Mouse (Mus musculus) lung, postnatal 0 days (tissue): ENCODE results near the gene Wapl. TPM values are rescaled to one million over a fixed set of nuclear protein-coding genes. Genes with fewer than 3 reads are reported as not detected.
A peak's percentile ranks its signal among the peaks of the same experiment; 100 is the strongest.

Experiments used
- ATAC-seq: fragments of 200-750 bp; cut with Nextera tagmentation; 2 replicates; pipeline ENCODE4 v1.8.0; 2017; ENCODE audit warnings: moderate library complexity
- DNase-seq: peaks from one replicate; pipeline ENCODE4 v3.0.0-alpha.2; 2016; ENCODE audit warnings: low spot score
- H3K27ac ChIP-seq: fragments of 300-500 bp; sonication (generic); 2 replicates; pipeline ENCODE4 v1.5.1; 2014; ENCODE audit warnings: antibody characterized with exemption, mild to moderate bottlenecking, low read length, mixed read lengths
- H3K27me3 ChIP-seq: fragments of 300-500 bp; sonication (generic); replicated peaks from 2 replicates; pipeline ENCODE4 v1.6.1; 2014; ENCODE audit warnings: low read length, mixed read lengths; ENCODE audit not compliant: insufficient read depth
- H3K36me3 ChIP-seq: fragments of 300-500 bp; sonication (generic); 2 replicates; pipeline ENCODE4 v1.6.1; 2014; ENCODE audit warnings: low read length, mixed read lengths; ENCODE audit not compliant: insufficient read depth
- H3K4me1 ChIP-seq: fragments of 300-500 bp; sonication (generic); 2 replicates; pipeline ENCODE4 v1.6.1; 2014; ENCODE audit warnings: antibody characterized with exemption, low read depth, low read length, mixed read lengths; ENCODE audit not compliant: insufficient read depth
- H3K4me2 ChIP-seq: fragments of 300-500 bp; sonication (generic); replicated peaks from 2 replicates; pipeline ENCODE4 v1.6.1; 2014; ENCODE audit warnings: low read depth, mild to moderate bottlenecking, low read length, moderate library complexity, mixed read lengths
- H3K4me3 ChIP-seq: fragments of 300-500 bp; sonication (generic); 2 replicates; pipeline ENCODE4 v1.5.1; 2014; ENCODE audit warnings: low read depth, low read length
- H3K9ac ChIP-seq: fragments of 300-500 bp; sonication (generic); replicated peaks from 2 replicates; pipeline ENCODE4 v1.6.1; 2014; ENCODE audit warnings: low read depth, mild to moderate bottlenecking
- H3K9me3 ChIP-seq: fragments of 300-500 bp; sonication (generic); 2 replicates; pipeline ENCODE4 v1.6.1; 2016; ENCODE audit warnings: low read length, mixed read lengths
- CTCF ChIP-seq: IDR thresholded peaks from 2 replicates; pipeline ENCODE4 v1.5.1; 2016; ENCODE audit warnings: antibody characterized with exemption, mild to moderate bottlenecking
- EP300 ChIP-seq: IDR thresholded peaks from 2 replicates; pipeline ENCODE4 v1.6.1; 2016; ENCODE audit warnings: antibody characterized with exemption, mild to moderate bottlenecking, control low read depth
- WGBS: fragments of 180-500 bp; shearing (Covaris S2); extraction: QIAGEN DNeasy Blood & Tissue Kit; methylation state at CpG from one replicate; pipeline ENCODE4 v1.1.7; 2014; 5-methylcytosine and 5-hydroxymethylcytosine counted together
- polyA plus RNA-seq: library from polyadenylated mRNA; unstranded; fragments of >200 nt; fragmentation: Nextera tagmentation; extraction: Ambion mirVana; gene quantifications from 2 replicates; pipeline ENCODE4 v1.2.1, GENCODE M21; 2015

Gene Wapl
- polyA plus RNA-seq, 1 experiment from 2014 or later = 19.9 TPM

- DNase-seq = no peak
- no peak overlapping the region for H3K4me2 ChIP-seq
- no peak overlapping the region for H3K9ac ChIP-seq
- H3K4me1 ChIP-seq = no peaks in the 10 kb centered on the region
- H3K27me3 ChIP-seq = no peaks in the 10 kb centered on the region
- WGBS = 70% methylated on average over 8 of the region's 8 CpGs
- no peak overlapping the region for H3K27ac ChIP-seq
- no peaks in the 10 kb centered on the region for H3K9me3 ChIP-seq
- no peak for TF ChIP-seq CTCF
- TF ChIP-seq EP300 = no peak
- H3K36me3 ChIP-seq = no peaks in the 10 kb centered on the region
- no peak overlapping the region for H3K4me3 ChIP-seq
- no peak for ATAC-seq
These were observed 25.8 kb upstream of the Wapl start for GRCm38 (mm10) chr14:34647870-34648475.

GRCm38 (mm10) chr14:34657131-34657530 lies 16.6 kb upstream of the Wapl start:
- Histone ChIP-seq H3K27me3 (0 out of 2 replicates have a peak, but pooled peaks cover 2% of the 10 kb centered on the region), H3K9ac (no peak overlapping the region), H3K36me3 (no peaks in the 10 kb centered on the region), H3K9me3 (no peaks in the 10 kb centered on the region), H3K4me2 (no peak overlapping the region), H3K27ac (no peak overlapping the region), H3K4me1 (peaks cover 3% of the 10 kb centered on the region; the same call in 1 of the 2 replicates), H3K4me3 (no peak overlapping the region)
- ATAC-seq (no peak), DNase-seq (no peak)
- TF ChIP-seq EP300 (no peak), CTCF (no peak)
- WGBS = 93% methylated on average over 5 of the region's 5 CpGs

- Histone ChIP-seq H3K36me3 (no peaks in the 10 kb centered on the region), H3K4me1 (peaks cover 3% of the 10 kb centered on the region; the same call in 1 of the 2 replicates), H3K4me2 (peak overlapping the region; percentile 68; the same call in 1 of the 2 replicates), H3K27ac (no peak overlapping the region), H3K9ac (no peak overlapping the region), H3K4me3 (no peak overlapping the region), H3K9me3 (no peaks in the 10 kb centered on the region), H3K27me3 (0 out of 2 replicates have a peak, but pooled peaks cover 2% of the 10 kb centered on the region)
- DNase-seq (no peak), ATAC-seq (no peak)
- 35% methylated on average over 7 of the region's 7 CpGs for WGBS
- TF ChIP-seq CTCF = no peak
- TF ChIP-seq EP300 = no peak
These were observed 13.4 kb upstream of the Wapl start for GRCm38 (mm10) chr14:34660351-34660787.

DNA sequence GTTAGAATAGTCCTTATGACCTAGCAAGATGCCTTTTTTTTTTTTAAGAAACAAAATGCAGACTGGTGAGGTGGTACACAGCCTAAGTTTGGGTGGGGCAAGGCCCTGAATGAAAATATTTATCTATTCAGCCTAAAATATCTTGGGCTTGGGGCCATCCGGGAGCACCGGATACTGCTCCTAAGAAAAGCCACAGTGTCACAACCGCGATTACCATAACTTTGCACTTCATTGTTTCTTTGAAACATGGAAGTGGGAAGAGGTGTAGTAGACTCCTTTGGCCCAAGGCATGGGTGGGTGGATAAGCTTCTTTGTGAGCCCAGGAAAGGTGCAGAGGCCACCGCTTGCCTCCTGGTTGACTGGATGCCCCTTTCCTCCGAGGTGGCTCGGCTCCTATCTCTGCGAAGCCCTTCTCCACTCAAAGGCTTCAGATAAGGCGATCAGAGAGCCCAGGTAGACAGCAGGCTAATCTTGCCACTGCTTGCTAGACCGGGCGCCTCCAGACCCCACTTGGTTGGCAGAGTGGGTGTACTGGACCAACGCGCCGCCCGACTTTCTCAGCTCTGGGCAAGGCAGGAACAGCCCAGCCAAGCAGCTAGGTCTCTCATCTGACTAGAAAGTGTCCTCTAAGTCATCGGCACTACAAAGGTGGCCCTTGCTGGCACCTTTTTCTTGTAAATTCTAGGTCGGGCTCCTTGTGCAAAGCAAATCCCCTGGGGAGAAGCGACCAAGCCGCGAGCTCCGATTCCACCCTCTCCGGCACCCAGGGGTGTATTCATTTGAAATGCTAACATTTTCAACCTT lies 12.7 kb upstream of the Wapl start:
- H3K27ac ChIP-seq = no peak overlapping the region
- peak overlapping the region; percentile 68 for H3K4me2 ChIP-seq
- H3K4me3 ChIP-seq = peak overlapping the region; percentile 43
- H3K9ac ChIP-seq = no peak overlapping the region
- 16% methylated on average over 22 of the region's 22 CpGs for WGBS
- H3K27me3 ChIP-seq = 0 out of 2 replicates have a peak, but pooled peaks cover 2% of the 10 kb centered on the region
- TF ChIP-seq CTCF = no peak
- TF ChIP-seq EP300 = no peak
- no peaks in the 10 kb centered on the region for H3K36me3 ChIP-seq
- ATAC-seq = 0 out of 2 replicates have a peak, but pooled peaks have one; percentile 13
- no peak for DNase-seq
- no peaks in the 10 kb centered on the region for H3K9me3 ChIP-seq
- H3K4me1 ChIP-seq = peaks cover 3% of the 10 kb centered on the region; the same call in 1 of the 2 replicates

DNA sequence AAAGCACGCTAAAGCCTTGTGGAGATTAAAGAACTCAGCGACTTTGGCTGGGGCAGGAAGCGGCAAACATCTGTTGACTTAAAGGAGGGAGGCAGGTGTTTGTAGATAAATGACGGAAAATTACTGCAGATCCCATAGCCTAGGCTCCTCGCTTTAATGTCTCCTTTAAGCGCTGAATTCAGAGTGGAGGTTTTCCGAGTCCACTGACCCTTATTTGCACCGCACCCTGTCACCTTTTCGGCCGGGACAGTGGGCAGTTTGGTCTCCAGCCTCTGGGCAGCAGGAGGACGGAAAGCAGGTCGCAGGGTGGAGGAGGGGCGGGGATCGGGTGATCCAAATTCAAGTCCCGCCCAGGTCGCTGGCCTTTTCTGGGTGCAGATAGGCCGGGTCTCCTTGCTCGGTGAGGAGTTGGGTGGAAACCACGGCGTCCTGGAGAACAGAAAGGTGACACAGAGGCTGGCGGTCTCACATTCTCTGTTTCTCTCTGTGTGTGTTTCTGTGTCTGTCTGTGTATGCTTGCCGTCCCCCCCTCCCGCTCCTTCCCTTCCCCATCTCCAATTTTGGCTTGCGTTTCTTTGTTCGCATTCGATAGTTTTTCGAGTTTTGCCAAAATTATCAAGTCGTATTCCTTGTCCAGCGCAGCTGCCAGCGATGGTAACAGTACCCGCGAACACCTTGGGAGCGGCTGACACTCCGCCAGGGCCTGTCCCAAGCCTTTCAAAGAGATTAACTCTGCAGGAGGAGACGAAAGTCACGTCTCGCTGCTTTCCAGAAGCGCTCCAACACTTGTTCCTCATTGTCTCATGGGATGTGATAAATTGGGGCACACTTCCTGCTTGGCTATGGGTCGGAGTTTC lies 11.9 kb upstream of the Wapl start:
- under 1% methylated on average over 38 of the region's 39 CpGs for WGBS
- no peak for TF ChIP-seq EP300
- TF ChIP-seq CTCF = no peak
- Histone ChIP-seq H3K4me2 (peak overlapping the region; percentile 68), H3K4me3 (peak overlapping the region; percentile 43), H3K9ac (0 out of 2 replicates have a peak overlapping the region, but pooled peaks have one; percentile 6), H3K36me3 (no peaks in the 10 kb centered on the region), H3K27ac (no peak overlapping the region), H3K27me3 (0 out of 2 replicates have a peak, but pooled peaks cover 2% of the 10 kb centered on the region), H3K4me1 (peaks cover 3% of the 10 kb centered on the region; the same call in 1 of the 2 replicates), H3K9me3 (no peaks in the 10 kb centered on the region)
- DNase-seq (peak; percentile 52), ATAC-seq (peak; percentile 76)
